Mouse (Mus musculus): Measurements from ENCODE around the gene Zbtb33.
"Not testable (repeated sequence)": the region's sequence is repeated elsewhere in the genome, so short reads cannot be mapped to it uniquely, and the experiment has no call there.

Gene Zbtb33

DNA sequence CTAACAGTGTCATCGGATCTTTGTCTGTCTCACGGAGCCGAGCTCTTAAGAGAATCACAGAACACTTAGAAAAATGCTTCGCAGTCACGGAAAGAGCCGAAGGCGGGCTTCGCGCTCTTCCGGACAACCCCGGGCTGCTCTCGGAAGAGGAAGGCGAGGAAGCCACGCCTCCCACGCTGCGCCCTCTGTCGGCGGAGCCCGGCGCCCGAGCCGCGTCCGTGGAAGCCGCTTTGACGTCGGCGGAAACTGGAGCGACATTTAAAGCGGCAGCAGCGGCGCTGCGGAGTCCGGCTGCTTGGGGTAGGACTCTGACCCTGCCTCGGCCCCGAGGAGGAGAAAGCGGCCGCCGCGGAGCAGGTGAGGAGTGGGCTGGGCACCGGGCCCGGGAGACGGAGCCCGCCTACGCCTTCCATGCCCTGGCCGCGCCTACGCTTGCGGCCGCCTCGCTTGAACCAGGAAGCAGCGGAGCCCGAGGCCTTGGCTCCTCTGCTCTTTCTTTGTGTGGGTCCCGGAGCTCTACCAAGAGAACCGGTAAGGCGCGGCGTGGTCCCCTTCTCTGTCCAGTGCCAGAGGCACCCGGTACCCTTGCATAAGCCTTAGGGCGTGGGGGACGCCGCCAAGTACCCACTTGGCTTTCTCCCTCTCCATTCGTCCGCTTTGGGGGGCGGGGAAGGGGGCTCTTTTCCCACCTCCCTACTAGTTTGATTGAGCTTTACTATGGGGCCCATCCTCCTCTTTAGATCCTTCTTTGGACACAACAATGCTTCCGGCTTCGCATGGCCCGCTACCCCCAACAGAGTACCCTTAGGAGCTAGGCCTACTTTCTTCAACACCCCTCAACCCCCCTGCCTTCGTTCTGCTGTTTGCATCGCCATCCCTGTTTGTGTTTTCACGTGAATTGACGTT lies at the start of gene Zbtb33:
Gene Zbtb33 (plus strand): TSS at position 242 of the 906 bp plus-strand sequence.
- DNase-seq (ENCODE audit: low read depth, low spot score): peak; percentile 66

DNA sequence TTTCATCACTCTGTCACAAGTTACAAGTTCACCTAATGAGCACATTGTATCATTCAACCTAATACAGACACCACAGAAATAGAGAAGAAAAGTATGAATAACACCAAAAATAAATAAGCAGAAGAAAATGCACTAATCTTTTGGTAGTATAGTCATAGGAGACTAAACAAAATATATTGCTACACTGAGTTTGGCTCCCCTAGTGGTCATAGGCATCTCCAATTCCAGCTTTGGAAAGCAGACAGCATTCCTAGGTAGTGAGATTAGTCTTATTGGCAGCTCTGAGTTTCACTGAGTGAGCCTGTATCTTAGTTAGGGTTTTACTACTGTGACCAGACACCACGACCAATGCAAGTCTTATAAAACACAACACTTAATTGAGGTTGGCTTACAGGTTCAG lies 30.5 kb upstream of the Zbtb33 start:
- DNase-seq (ENCODE audit: low read depth, low spot score): no peak

DNA sequence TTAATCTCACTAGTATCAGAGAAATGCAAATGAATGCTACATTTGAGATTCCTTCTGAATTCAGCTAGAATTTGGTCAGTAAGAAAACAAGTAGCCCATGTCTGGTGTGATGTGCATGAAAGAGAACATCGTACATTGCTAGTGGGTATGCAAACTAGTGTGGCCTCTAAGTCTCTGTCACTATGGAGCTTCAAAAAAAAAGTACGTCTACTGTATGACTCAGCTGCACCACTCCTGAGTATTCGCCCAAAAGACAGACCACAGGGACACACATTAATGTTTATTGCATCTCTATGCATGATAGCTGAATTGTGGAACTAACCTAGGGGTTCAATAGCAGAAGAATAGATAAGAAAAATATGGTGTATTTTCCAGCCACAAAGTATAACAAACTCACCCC lies 24.3 kb upstream of the Zbtb33 start:
- DNase-seq (ENCODE audit: low read depth, low spot score): no peak

DNA sequence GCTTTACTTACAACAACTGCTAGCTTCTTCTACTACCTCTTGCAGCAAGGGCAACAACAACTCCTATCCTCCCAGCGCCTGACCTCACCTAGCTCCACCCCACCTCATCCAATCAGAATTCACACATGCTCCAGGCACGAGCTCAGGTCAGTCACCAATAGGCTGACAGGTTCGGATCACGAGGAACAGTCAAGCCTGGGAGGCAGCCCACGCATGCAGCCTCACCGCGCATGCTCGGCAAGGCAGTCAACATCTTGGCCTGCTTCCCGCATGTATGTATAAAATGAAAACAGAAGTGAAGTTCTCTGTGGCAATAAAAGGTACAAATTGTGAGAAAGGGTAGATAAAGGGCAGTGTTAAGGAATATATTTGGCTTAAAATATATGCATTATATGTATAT lies 23.5 kb upstream of the Zbtb33 start:
- DNase-seq (ENCODE audit: low read depth, low spot score): no peak

DNA sequence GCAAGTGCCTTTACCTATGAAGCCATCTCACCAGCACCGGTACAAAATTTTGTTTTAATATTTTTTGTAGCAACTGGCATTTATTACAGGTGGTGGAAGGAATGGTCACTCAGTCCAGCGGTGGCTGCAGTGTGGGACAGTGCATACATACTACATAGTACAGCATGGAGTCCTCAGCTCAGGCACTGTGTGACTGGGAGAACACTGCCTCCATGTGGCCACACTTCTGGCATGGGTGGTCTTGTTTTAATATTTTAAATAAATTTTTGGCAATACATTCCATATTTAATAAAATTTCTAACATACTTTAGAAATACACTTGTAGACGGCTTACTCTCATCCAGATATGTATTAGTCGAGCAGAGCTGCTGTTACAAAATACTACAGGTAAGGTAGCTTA lies 23.0 kb upstream of the Zbtb33 start:
- DNase-seq (ENCODE audit: low read depth, low spot score): no peak

DNA sequence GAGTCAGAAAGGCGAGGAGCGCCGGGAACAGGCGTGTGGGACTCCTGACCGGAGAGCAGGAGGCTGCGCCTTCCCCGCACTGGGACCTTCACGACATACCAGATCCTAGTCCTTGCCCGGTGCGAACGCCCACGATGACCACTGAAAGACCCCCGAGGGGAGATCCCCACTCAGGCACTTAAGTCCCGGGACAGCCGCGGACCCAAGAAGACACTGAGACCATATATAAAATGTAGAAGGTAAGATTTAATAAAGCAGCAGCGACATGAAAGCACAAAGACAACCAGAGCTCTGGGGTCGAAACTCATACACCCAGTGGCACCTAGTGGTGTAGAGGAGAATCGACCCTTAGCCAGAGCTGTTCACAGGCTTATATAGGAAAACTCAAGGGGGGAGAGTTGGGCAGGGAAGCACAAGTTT lies 9.7 kb upstream of the Zbtb33 start:
- not testable (repeated sequence) for DNase-seq (ENCODE audit: low read depth, low spot score)

DNA sequence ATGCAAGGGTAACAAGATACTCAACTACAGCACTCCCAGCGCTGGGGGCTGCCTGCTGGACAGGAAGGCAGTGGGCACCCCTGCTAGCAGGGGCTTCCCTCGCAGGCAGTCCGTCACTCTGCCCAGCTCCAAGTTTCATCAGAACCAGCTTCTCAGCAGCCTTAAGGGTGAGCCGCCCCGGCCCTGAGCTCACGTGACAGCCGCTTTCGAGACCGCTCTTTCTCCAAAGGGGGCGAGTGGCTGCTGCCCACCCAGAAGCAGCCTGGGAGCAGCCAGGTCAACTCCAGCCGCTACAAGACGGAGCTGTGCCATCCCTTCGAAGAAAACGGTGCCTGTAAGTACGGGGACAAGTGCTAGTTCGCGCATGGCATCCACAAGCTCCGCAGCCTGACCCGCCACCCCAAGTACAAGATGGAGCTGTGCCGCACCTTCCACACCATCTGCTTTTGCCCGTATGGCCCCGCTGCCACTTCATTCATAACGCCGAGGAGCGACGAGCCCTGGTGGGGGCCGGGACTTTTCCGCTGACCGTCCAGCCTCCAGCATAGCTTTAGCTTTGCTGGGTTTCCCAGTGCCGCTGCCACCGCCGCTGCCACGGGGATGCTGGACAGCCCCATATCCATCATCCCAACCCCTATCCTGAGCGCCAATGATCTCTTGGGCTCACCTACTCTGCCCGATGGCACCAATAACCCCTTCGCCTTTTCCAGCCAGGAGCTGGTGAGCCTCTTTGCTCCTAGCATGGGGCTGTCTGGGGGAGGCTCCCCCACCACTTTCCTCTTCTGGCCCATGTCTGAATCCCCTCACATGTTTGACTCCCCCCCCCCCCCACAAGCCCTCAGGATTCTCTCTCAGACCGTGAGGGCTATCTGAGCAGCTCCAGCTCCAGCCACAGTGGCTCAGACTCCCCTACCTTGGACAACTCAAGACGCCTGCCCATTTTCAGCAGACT lies 8.7 kb upstream of the Zbtb33 start:
- DNase-seq (ENCODE audit: low read depth, low spot score): no peak

DNA sequence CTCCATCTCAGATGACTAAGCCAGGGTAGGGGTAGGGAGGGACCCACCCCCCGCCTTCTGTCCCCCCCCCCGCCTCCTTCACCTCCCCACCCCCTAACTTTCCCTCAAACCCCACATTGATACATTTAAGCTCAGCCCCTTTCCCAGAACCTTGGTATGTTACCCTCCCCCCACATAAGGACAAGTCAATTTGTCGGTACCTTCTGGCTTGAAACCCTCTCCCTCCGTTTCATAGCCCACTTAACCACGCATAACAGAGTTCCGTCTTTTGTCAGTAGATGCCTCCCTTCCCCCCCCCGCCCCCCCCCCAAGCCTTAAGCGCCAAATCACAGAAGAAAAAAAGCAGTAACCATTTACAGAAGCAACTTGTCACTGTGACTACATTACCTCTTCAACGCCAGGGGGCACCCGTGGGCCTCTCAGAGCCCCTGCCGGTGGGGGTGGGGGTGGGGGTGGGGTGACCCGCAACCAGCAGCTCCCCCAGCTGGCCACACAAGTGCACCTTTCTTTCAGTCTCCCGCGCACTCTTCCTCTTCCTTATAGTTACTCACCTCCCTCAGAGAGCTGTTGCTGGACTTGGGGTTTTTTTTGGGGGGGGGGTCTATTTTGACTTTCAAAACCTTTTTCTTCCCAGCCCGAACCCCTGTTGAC lies 7.9 kb upstream of the Zbtb33 start:
- peak; percentile 33 for DNase-seq (ENCODE audit: low read depth, low spot score)

DNA sequence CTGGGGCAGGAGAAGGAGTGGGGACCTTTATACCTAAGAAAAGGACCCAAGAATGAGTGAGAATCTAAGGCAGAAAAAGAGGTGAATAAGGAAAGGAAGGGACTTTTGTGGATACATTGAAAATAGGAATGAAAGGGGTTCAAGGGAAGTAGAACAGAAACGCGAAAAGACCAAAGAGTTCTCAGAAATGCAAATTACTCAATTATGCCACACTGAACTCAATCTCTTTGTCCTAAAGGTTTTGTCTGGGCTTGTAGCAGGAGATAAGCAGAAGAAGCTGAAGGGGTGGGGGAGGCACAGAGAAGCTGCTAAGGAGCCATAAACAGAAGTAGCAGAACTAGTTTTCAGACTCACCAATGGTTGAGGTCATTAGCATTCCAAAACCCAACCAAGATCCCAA lies 4.1 kb upstream of the Zbtb33 start:
- no peak for DNase-seq (ENCODE audit: low read depth, low spot score)

DNA sequence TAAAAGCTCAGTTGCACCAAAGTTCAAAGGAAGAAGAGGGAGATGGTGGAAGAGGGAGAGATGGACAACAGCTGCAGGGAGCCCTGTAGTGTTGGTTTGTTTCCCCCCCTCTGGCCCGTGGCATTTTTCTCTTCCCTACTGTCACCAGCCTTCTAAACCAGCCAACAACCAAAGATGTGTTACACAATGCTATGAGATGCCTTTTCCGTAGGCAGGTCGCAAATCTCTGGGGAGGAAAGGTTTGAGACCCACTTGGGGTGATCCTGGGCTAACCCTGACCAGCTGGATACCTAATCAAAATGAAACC lies 818 bp downstream of the Zbtb33 start:
- DNase-seq (ENCODE audit: low read depth, low spot score): no peak

DNA sequence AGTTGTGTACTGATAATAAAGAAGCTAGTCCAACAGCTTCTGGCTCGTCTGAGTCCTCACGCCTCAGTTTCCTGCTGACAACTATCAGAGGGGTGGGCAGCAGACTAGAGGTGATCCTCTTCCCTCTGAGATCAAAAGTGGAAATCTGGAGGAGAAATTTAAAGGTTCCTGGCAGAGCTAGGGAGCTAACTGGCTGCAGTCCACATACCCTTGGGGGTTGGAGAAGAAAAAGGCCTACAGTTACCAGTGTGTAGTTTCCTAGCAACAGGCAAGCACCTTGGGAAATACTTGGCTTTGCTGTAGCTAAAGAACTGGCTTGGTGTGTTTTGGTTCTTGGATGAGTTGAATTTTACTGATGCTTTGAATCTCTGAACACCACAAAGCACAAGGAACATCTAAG lies 12.2 kb downstream of the Zbtb33 start:
- no peak for DNase-seq (ENCODE audit: low read depth, low spot score)

DNA sequence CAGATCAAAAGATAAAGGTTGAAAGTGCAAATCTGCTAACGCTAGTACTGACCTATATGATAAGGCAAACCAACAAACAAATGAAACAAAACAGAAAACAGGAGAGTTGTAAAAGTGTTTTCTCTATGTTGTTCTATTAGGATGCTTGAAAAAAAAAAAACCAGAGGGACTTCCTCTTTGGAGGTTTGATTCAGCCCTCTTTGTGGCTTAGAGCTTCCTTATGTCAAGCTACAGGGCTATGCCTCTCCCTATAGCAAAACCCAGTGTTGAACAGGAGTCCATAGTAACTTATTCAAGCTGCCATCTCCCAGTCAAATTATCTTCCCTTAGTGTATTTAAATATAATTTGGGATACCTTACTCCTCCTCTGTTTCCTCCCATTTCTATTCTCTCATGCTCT lies 17.8 kb downstream of the Zbtb33 start:
- DNase-seq (ENCODE audit: low read depth, low spot score): no peak

DNA sequence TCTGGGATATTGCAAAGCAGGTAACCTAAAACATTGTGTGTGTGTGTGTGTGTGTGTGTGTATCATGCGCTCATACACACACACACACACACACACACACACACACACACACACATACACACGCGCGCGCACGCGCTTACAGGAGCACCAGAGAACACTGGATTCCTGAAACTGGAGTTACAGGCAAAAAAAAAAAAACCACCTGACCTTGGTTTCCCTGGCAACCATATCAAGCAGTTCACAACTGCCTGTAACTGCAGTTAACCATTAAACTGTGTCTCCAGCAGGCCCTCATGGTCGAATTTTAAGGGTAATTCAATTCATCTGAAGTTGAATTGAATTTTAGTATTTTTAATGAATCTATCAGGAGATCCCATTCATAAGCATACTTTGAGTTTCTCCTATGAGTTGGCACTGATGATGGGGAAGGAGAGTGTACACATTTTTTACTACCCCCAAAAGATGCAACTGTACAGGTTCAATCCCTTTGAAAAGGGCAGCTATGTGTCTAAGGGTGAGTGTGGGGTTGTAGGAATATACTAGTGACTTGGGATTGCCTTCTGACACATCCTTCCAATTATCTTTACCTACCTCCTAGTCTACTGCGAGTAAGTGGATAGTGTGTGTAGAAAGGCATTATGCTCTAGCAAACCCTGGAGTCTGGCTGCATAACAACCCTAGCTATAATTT lies 27.5 kb downstream of the Zbtb33 start:
- DNase-seq (ENCODE audit: low read depth, low spot score): no peak

DNA sequence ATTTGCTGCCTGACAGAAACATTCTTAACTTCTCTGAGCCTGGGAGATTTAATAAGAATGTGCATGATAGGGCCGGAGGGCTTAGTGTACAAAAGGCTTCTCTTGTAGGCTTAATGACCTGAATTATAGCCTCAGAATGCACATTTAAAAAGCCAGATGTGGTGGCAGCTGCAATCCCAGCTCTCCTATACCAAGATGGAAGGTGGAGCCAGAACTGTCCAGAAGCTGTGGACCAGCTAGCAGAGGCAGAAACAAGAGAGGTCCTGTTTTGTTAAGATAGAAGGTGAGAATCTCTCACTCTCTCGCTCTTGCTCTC lies 28.0 kb downstream of the Zbtb33 start:
- no peak for DNase-seq (ENCODE audit: low read depth, low spot score)

DNA sequence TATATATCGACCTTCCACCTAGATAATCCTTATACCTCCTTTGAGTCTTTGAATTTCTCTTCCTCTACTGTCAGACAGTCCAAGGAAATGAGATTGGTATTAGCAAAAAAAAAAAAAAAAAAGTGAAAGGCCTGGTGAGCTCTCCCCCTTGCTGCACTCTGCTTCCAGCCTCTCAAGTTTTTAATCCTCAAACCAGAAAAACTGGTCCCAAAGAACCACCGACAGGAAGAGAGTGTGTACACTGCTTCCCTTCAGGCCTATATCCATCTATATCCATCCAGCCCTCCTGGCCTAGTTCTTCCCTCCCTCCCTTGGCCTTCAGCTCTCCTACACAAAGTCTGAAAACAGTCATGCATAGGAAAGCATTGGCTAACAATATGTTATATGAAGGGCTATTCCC lies 33.2 kb downstream of the Zbtb33 start:
- no peak for DNase-seq (ENCODE audit: low read depth, low spot score)

DNA sequence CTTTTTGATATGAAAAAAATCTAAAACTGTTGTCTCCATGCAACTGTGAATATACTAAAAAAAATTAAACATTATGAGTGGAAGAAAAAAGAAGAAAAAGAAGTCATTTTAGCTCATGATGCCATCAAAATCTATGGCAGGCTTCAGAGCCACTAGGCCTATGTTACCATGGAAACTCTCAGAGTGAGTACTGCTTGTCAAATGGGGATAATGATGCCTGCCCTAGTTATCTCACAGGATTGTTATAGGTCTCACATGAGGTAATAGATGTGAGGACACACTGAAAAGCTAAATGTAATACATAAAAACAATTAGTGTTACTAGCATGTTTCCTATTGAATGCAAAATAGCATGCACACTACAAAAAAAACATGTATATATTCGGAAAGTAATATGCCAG lies 40.3 kb downstream of the Zbtb33 start:
- DNase-seq (ENCODE audit: low read depth, low spot score): no peak

DNA sequence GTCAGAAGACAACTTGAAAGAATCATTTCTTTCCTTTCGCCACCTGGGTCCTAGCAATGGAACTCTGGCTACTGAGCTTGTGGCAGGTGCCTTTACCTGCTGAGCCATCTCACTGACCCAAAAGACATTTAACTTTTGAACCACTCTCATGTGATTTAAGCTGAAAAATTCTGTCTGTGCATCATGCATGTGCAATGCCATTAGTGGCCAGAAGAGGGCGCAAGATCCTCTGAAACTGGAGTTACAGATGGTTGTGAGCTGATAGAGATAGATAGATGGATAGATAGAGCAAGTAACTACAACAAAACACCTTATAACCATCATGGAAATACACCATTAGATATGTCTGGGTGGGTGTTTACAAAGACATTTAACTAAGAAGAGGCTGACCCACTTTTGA lies 48.1 kb downstream of the Zbtb33 start:
- DNase-seq (ENCODE audit: low read depth, low spot score): no peak

Data from retina, adult 2 months (tissue).